Mouse (Mus musculus): ENCODE data around the gene Tmem234. TPM values are rescaled to one million over a fixed set of nuclear protein-coding genes. Genes with fewer than 3 reads are reported as not detected.

The Tmem234 gene
- polyA plus RNA-seq, 1 experiment from 2014 or later = 192 TPM

- ATAC-seq (no peak), DNase-seq (ENCODE audit: low spot score) (no peak)
- Histone ChIP-seq H3K4me2 (replicated peaks; ENCODE audit: low read depth, low read length) (no peak overlapping the region), H3K36me3 (ENCODE audit: insufficient read depth, low read length) (no peaks in the 10 kb centered on the region), H3K27me3 (replicated peaks; ENCODE audit: insufficient read depth, low read length) (no peaks in the 10 kb centered on the region), H3K9ac (replicated peaks; ENCODE audit: low read depth) (no peak overlapping the region), H3K4me3 (ENCODE audit: low read depth, low read length) (no peak overlapping the region), H3K9me3 (ENCODE audit: low read length) (no peaks in the 10 kb centered on the region), H3K4me1 (ENCODE audit: insufficient read depth, low read depth, low read length) (no peaks in the 10 kb centered on the region), H3K27ac (ENCODE audit: low read length) (no peak overlapping the region)
- 82% methylated on average over 6 of the region's 6 CpGs for WGBS
- TF ChIP-seq CTCF (IDR thresholded peaks at IDR 0.05) = no peak
- TF ChIP-seq EP300 (IDR thresholded peaks at IDR 0.05) = no peak
Observed at GRCm38 (mm10) chr4:129570028-129570427, 30.4 kb upstream of the Tmem234 start.

- Histone ChIP-seq H3K9ac (replicated peaks; ENCODE audit: low read depth) (no peak overlapping the region), H3K4me2 (replicated peaks; ENCODE audit: low read depth, low read length) (no peak overlapping the region), H3K27ac (ENCODE audit: low read length) (no peak overlapping the region), H3K27me3 (replicated peaks; ENCODE audit: insufficient read depth, low read length) (no peaks in the 10 kb centered on the region), H3K36me3 (ENCODE audit: insufficient read depth, low read length) (no peaks in the 10 kb centered on the region), H3K4me1 (ENCODE audit: insufficient read depth, low read depth, low read length) (no peaks in the 10 kb centered on the region), H3K9me3 (ENCODE audit: low read length) (no peaks in the 10 kb centered on the region), H3K4me3 (ENCODE audit: low read depth, low read length) (no peak overlapping the region)
- TF ChIP-seq EP300 (IDR thresholded peaks at IDR 0.05) (no peak), CTCF (IDR thresholded peaks at IDR 0.05) (no peak)
- DNase-seq (ENCODE audit: low spot score) = no peak
- no peak for ATAC-seq
- 61% methylated on average over 8 of the region's 8 CpGs for WGBS
Observed at GRCm38 (mm10) chr4:129571551-129572084, 28.9 kb upstream of the Tmem234 start.

DNA sequence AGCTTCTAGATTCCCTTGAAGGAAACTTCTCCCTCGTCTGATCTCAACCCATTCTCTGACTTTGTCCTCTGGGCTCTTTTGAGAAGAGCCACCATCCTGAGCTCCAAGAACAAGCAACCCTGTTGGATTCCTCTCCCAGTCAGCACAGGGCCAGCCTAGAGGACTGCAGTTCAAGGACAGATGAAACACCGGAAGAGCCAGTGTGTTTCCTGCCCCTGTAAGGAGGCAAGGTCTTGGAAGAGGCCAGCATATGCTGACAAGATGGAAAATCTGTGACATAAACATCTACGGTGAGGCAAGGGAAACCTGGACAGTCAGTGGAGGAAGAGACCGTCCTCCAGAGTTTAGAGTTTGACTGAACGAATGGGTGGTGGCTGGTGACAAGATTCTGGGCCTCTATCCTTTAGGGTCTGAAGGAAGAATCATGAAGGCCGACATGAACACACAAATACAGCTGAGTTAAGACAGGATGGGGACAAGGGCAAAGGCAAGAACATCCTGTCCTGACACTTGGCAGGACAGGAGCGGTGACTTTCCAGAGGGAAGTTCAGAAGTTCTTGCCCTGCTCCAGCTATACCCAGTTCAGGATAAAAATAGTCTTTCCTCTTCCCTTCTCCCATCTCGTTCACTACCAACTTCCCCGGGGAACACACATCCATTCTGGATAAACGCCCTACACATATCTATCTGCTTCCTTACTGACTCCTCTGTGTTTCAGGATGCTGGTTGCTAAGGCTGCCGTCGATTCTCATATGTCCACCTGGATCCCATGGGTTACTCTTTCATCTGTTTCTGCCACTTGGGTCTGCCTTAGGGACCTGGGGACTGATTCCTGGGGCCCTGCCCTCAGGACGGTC lies 28.0 kb upstream of the Tmem234 start:
- peak overlapping the region; percentile 57 for H3K27ac ChIP-seq (ENCODE audit: low read length)
- DNase-seq (ENCODE audit: low spot score) (peak; percentile 35), ATAC-seq (peak; percentile 61)
- no peak overlapping the region for H3K4me2 ChIP-seq (replicated peaks; ENCODE audit: low read depth, low read length)
- H3K9ac ChIP-seq (replicated peaks; ENCODE audit: low read depth) = no peak overlapping the region
- WGBS = 57% methylated on average over 13 of the region's 13 CpGs
- H3K36me3 ChIP-seq (ENCODE audit: insufficient read depth, low read length) = no peaks in the 10 kb centered on the region
- H3K27me3 ChIP-seq (replicated peaks; ENCODE audit: insufficient read depth, low read length) = no peaks in the 10 kb centered on the region
- no peak overlapping the region for H3K4me3 ChIP-seq (ENCODE audit: low read depth, low read length)
- H3K9me3 ChIP-seq (ENCODE audit: low read length) = no peaks in the 10 kb centered on the region
- TF ChIP-seq CTCF (IDR thresholded peaks at IDR 0.05) (no peak), EP300 (IDR thresholded peaks at IDR 0.05) (peak; percentile 38; the same call in 1 of the 2 replicates)
- no peaks in the 10 kb centered on the region for H3K4me1 ChIP-seq (ENCODE audit: insufficient read depth, low read depth, low read length)

DNA sequence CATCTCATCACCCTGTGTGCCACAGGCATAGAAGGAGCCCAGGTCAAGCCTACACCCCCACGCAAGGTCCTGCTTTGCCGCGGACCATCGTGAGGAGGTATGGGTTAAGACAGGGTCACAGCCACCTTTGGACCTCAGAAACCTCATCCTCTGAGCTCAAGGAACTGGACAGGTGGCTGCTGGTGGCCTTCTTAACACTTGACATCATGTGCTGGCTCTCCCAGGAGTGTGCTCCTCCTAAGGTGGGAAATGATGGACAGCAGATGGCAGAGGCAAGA lies 27.4 kb upstream of the Tmem234 start:
- no peaks in the 10 kb centered on the region for H3K9me3 ChIP-seq (ENCODE audit: low read length)
- no peaks in the 10 kb centered on the region for H3K27me3 ChIP-seq (replicated peaks; ENCODE audit: insufficient read depth, low read length)
- DNase-seq (ENCODE audit: low spot score) (no peak), ATAC-seq (no peak)
- WGBS = 97% methylated on average over 4 of the region's 4 CpGs
- TF ChIP-seq EP300 (IDR thresholded peaks at IDR 0.05) = no peak
- TF ChIP-seq CTCF (IDR thresholded peaks at IDR 0.05) = no peak
- H3K4me2 ChIP-seq (replicated peaks; ENCODE audit: low read depth, low read length) = no peak overlapping the region
- H3K27ac ChIP-seq (ENCODE audit: low read length) = peak overlapping the region; percentile 57; the same call in 1 of the 2 replicates
- no peaks in the 10 kb centered on the region for H3K36me3 ChIP-seq (ENCODE audit: insufficient read depth, low read length)
- H3K4me3 ChIP-seq (ENCODE audit: low read depth, low read length) = no peak overlapping the region
- H3K9ac ChIP-seq (replicated peaks; ENCODE audit: low read depth) = no peak overlapping the region
- H3K4me1 ChIP-seq (ENCODE audit: insufficient read depth, low read depth, low read length) = no peaks in the 10 kb centered on the region

DNA sequence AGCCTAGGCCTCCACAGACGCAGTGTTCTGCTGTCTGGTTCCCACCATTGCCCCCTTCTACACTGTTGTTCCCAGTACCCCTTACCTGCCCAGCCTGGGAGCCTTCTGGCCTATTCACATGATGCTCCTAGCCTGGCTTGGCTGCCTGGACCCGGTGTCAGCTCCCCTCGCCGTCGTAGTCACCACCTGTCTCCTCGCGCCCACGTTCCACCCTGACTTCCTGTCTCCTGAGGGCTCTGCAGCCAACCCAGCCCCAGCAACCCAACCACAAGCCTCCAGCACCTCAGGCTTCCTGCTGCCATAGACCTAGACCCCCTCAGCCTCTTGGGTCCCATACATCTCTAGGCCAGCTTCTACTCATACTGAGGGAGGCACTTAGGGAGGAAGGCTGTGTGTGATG lies 27.0 kb upstream of the Tmem234 start, which contains the start of gene Lck:
TSS of gene Lck (minus strand) at position 212 of the 400 bp plus-strand sequence.
- Histone ChIP-seq H3K9me3 (ENCODE audit: low read length) (no peaks in the 10 kb centered on the region), H3K27ac (ENCODE audit: low read length) (peak within 1 kb of the TSS; percentile 57), H3K4me2 (replicated peaks; ENCODE audit: low read depth, low read length) (no peak within 1 kb of the TSS), H3K27me3 (replicated peaks; ENCODE audit: insufficient read depth, low read length) (no peaks in the 10 kb centered on the region), H3K4me3 (ENCODE audit: low read depth, low read length) (no peak within 1 kb of the TSS), H3K9ac (replicated peaks; ENCODE audit: low read depth) (no peak within 1 kb of the TSS), H3K4me1 (ENCODE audit: insufficient read depth, low read depth, low read length) (no peaks in the 10 kb centered on the region), H3K36me3 (ENCODE audit: insufficient read depth, low read length) (no peaks in the 10 kb centered on the region)
- DNase-seq (ENCODE audit: low spot score) = no peak
- TF ChIP-seq EP300 (IDR thresholded peaks at IDR 0.05) (no peak), CTCF (IDR thresholded peaks at IDR 0.05) (no peak)
- 90% methylated on average over 7 of the region's 8 CpGs for WGBS
- no peak for ATAC-seq

DNA sequence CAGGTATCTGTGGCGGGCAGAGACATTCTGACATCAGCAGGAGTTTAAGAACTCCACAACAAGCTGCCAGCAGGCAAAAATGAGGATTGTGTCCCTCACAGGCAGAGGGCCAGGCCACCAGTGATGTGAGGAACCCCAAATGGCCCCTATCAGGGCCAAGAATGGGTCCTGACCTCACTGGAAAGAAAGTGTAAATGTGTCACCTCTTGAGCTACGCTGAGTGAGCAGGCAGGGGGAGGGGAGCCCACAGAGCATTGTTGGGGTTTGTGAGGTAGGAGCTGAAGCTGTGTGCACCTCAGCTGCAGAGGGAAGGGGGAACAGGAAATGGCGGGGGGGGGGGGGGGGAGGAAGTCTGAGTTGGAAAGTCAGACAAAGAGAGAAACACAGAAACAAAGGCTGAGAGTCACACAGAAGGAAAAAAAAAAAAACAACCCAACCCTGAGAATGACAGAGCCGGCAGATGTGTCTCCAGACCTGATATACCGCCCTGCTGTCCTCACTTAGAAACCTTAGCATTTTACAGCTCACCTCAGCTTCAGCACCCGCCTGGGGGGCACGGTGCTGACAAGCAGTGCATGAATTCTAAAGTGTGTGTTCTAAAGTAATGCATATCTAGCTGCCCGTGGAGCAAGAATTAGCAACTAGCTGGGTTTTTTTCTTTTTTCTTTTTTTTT lies 25.2 kb upstream of the Tmem234 start:
- H3K4me1 ChIP-seq (ENCODE audit: insufficient read depth, low read depth, low read length) = no peaks in the 10 kb centered on the region
- no peaks in the 10 kb centered on the region for H3K36me3 ChIP-seq (ENCODE audit: insufficient read depth, low read length)
- H3K4me3 ChIP-seq (ENCODE audit: low read depth, low read length) = no peak overlapping the region
- no peaks in the 10 kb centered on the region for H3K9me3 ChIP-seq (ENCODE audit: low read length)
- WGBS = 42% methylated on average over 6 of the region's 8 CpGs
- no peaks in the 10 kb centered on the region for H3K27me3 ChIP-seq (replicated peaks; ENCODE audit: insufficient read depth, low read length)
- ATAC-seq (peak; percentile 36; the same call in 1 of the 2 replicates), DNase-seq (ENCODE audit: low spot score) (peak; percentile 39)
- no peak overlapping the region for H3K9ac ChIP-seq (replicated peaks; ENCODE audit: low read depth)
- no peak for TF ChIP-seq EP300 (IDR thresholded peaks at IDR 0.05)
- no peak for TF ChIP-seq CTCF (IDR thresholded peaks at IDR 0.05)
- H3K4me2 ChIP-seq (replicated peaks; ENCODE audit: low read depth, low read length) = no peak overlapping the region
- H3K27ac ChIP-seq (ENCODE audit: low read length) = no peak overlapping the region

Measured in lung, postnatal 0 days (tissue).